Mouse (Mus musculus) embryo, embryonic 10 days (tissue): ENCODE results near the gene Klrb1a.

ENCODE experiments used
- DNase-seq: peaks from one replicate; pipeline ENCODE4 v3.0.0-alpha.2; 2015; ENCODE audit warnings: low spot score

The Klrb1a gene

DNA sequence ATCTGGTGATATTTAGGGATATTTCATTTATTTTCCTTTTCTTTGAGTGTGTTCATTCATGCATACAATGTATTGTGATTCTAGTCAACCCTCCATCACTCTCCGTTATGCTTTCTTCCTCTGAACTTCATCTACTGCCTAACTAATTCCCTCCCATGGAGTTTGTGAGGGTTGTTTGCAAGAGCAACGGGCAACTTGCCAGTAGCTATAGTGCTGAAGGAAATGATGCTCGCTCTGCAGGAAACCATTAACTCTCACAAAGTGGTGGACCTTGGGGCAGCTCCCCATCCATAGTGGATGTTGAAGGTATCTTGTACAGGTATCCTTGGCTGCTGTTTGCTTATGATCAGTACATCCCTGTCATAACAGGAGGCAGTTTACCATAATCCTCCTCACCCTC lies 21.3 kb downstream of the Klrb1a start:
- DNase-seq: no peak

DNA sequence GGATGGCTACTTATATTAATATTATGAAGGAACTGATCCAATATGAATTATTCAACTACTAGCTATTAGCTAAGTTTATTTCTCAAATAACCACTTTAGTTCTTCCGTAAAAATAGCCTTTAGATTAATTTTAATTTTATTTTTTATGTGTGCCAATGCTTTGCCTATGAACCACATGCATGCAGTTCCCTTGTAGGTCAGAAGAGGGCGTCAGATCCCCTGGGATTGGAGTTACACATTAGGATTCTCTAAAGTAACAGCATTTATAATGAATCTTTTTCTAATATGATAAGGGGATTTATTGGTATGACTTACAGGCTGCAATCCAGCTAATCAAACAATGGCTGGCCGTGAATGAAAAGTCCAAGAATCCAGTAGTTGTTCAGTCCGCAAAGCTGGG lies 23.8 kb downstream of the Klrb1a start:
- no peak for DNase-seq

DNA sequence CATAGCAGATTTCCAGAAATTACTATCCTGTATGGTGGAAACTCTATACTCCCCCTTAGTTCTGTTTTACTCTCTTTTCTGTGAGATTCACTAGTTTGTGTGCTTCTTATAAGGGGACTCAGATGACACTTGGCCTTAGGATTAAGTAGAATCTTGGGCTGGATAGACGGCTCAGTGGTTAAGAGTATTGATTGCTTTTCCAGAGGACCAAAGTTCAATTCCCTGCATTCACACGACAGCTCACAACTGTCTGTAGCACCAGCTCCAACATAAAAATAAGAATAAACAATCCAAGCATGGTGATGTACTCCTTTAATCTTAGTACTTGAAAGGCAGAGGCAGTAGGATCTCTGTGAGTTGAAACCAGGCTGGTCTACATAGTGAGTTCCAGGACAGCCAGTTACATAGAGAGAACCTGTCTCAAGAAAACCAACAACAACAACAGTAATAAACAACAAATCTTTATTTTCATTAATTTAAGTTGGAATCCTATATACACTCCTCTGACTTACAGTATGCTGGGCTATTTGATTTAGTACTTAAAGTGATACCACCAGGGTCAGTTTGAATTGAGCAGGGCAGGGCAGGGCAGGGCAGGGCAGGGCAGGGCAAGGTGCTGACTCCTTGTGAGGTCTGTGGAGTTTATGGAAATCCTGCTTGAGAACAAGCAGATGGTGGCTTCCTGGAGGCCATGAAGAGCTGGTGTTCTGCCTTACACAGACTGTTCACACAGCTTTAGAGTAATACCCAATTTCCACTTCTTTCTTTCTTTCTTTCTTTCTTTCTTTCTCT lies 24.9 kb downstream of the Klrb1a start:
- DNase-seq: no peak

DNA sequence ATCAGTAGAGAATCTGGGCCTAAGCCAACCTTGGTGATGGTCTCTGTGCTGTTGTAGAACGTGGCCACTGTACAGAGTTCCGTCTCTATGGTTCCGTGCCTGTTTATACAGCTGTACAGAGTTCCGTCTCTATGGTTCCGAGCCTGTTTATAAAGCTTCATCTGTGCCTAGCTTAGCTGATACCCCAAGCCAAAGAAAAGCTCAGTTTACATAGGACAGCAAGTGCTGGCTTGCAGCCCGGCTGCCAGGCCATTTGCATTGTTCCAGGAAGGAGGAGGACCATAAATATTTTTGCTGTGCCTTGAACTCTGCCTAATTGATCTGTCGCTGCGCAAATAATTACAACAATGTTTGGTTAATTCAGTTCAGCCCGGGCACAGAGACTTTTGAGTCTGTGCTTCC lies 26.2 kb downstream of the Klrb1a start:
- peak; percentile 63 for DNase-seq

DNA sequence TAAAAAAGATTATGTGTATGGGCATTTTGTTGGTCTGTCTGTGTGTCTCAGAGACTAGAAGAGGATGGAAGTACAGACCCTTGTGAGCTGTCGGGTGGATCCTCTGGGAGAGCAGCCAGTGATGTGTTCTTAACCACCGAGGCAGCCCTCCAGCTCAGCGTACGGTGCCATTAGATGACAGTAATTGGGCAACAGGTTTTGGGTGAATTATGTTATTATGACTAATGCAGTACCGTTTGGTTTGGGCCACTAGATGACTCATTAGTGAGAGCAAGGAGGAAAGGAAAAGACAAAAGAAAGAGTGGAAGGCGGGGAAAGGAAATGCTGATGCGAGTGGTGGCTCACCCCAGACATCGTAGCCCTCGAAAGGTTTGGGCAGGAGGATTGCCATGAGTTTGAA lies 28.7 kb downstream of the Klrb1a start:
- DNase-seq: no peak

DNA sequence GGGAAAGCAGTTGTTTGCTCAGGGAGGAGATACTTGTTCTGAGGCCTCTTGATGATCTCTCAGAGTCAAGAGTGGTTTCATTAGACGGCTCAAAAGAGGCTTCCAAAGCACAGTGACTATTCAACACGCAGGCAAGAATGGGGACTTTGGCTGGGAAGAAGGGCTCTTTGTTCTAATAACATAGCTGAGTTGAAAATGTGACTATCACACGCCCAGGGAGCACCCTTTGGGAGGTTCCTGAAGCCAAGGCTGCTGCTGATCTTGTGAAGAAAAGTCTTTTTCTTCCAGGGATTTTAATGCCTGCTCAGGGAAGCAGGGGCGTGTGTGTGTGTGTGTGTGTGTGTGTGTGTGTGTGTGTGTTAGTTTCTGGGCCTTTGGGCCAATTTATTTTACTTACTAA lies 33.9 kb downstream of the Klrb1a start:
- DNase-seq: no peak

DNA sequence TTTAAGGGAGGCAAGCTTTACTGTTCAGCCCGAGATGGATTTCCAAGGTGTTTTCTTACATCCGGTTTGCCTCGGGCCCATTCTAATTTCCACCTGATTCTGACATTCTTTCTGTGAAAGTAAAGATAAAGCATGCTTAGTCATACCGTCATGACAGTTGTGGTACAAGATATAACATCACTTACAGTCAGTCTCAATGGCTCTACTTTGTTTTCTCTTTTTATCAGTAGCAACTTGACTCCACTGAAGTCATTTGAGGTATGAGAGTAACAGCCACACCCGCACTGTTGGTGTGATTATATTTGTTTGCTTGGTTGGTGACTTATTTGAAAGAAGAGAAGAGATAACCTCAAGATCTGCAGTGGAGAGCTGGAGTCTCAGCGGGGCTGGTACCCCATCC lies 35.7 kb downstream of the Klrb1a start:
- DNase-seq: no peak

DNA sequence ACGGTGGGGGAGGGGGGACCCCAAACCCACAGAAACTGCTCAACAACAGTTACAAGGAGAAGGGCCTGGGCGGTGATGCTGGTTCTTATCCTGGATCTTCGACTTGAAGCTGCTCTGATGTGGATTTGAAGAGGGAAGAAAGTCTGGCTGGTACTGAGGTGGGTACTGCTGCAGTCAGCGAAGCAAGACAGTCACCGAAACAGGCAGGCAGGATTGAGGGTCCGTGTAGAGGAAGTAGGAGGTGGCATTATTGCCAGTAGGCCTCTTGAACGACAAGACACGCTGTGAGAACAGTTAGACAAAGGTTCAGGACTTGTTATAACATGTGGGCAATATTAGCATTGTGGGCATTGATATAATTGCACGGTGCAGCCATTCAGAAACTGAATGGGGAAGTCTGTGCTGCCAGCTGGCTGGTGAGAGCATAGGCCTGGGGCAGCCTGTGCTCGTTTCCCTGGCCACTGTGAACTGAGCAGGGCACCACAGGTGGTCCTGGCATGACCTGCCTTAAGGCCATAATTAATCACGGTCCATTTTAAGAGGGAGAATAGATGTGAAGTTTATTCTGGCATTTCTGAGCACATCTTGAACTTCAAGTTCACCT lies 37.6 kb downstream of the Klrb1a start:
- no peak for DNase-seq

DNA sequence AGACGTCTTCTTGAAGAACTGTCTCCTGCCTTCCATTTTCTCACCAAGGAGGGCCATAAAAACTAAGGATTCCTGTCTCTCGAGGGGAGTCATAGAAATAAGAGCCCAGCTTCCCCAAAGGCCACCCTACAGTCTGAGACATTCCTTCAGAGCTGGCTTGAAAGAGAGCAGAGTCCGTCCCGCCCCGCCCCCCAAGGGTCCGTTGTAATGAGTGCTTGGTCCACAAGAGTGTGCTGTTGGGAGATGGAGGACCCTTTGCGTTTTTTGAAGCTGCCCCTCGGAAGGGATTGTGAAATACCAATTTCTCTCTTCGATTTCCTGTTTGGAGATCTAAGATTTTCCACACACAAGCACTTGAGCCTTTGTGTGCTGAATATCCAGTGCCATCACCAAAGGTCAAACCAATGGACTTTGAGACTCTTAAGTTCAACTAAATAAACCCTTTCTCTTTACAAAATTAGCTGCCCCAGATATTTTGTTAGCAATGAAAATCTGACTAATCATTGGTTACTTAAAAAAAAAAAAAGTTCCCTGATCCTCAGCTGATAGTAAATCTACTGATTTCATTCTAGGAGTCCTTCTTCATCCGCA lies 39.2 kb downstream of the Klrb1a start:
- peak; percentile 74 for DNase-seq

DNA sequence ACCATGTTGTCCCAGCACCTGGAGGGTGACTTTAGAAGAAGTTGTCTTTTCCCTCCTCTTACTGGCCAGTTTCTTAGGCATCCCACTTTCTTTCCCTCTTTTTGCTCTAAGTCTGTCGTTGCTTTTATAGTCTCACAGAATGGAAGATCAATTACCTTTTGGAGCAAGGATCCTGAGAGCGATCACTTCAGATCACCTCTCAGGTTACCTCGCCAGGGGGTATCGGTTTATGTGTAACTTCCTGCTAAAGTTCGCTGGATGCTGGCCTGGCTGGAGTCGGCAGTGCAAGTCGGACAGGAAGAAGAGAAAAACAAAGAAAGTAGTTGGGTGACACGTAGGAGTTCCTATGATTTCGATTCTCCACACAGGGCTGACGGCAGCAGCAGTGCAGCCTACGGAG lies 41.8 kb downstream of the Klrb1a start, which contains the start of gene A2ml1:
A2ml1 (minus strand) TSS at position 101 of the 400 bp plus-strand sequence.
- no peak for DNase-seq

DNA sequence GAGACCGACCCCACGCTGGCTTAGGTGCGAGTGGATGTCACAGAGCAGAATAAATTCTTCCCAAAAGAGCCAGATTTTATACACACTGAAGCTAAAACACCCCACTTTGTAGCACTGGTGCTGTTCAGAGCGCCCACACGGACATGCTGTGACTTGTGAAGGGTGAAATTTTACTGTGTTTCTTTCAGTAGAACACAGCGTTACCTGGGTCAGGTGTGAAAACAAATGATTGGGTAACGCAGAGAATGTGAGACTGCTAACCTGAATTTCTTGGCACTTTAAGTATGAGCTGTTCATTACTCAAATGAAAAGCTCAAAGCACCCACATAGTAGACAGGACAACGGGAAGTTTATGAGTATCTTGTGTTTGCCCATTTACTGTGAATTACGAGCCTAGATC lies 46.0 kb downstream of the Klrb1a start:
- no peak for DNase-seq

DNA sequence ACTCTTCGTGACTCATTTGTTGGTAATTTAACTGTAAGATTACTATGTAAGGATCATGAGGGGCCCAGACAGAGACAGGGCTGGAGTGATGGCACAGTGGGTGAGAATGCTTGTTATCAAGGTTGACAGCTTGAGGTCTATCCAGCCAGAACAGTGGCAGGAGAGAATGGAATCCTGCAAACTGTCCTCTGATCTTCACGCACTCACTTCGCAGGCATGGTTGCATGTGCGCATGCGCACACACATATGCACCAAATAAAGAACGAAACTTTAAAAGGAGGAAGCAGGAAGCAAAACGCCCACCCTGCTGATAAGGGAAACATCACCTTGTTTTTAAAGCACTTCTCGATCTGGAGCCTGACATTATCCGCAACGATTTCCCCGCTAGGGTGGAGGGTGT lies 56.7 kb downstream of the Klrb1a start:
- DNase-seq: no peak
